Mouse (Mus musculus): ENCODE measurements around the gene Gm26965. TPM values are rescaled to one million over a fixed set of nuclear protein-coding genes. Genes with fewer than 3 reads are reported as not detected.

Gm26965 gene
- total RNA-seq, 2 experiments from 2014 or later: not detected

Other genes with a start within 250 kb of the Gm26965 start
- gene Zfp458, start 247.7 kb downstream of the Gm26965 start, total RNA-seq (2015): 8.0 and 8.1 TPM in 2 replicates
- 5.7 and 6.4 TPM in 2 replicates for gene Zfp458, start 247.7 kb downstream of the Gm26965 start, total RNA-seq (2017)
- gene Zfp457, start 219.7 kb downstream of the Gm26965 start, total RNA-seq (2015): 0.24 and 0.81 TPM in 2 replicates
- gene Zfp457, start 219.7 kb downstream of the Gm26965 start, total RNA-seq (2017): 1.6 TPM in 1 of 2 replicates, not detected in the other
- 5.7 and 8.7 TPM in 2 replicates for gene Zfp595, start 193.6 kb downstream of the Gm26965 start, total RNA-seq (2015)
- gene Zfp595, start 193.6 kb downstream of the Gm26965 start, total RNA-seq (2017): 3.7 and 8.6 TPM in 2 replicates
- 0.72 and 1.5 TPM in 2 replicates for gene Gm28044, start 165.6 kb downstream of the Gm26965 start, total RNA-seq (2015)
- 17.2 and 21.1 TPM in 2 replicates for gene Gm28044, start 165.6 kb downstream of the Gm26965 start, total RNA-seq (2017)
- 10.4 and 12.6 TPM in 2 replicates for gene Zfp953, start 165.5 kb downstream of the Gm26965 start, total RNA-seq (2015)
- gene Zfp953, start 165.5 kb downstream of the Gm26965 start, total RNA-seq (2017): 7.4 and 10.9 TPM in 2 replicates
- 1.7 and 2.1 TPM in 2 replicates for gene Gm28041, start 150.4 kb downstream of the Gm26965 start, total RNA-seq (2015)
- 1.00 and 1.2 TPM in 2 replicates for gene Gm28041, start 150.4 kb downstream of the Gm26965 start, total RNA-seq (2017)
- gene Zfp456, start 150.3 kb downstream of the Gm26965 start, total RNA-seq (2015): 4.8 and 5.2 TPM in 2 replicates
- gene Zfp456, start 150.3 kb downstream of the Gm26965 start, total RNA-seq (2017): 3.5 and 4.8 TPM in 2 replicates
- 10.0 and 10.4 TPM in 2 replicates for gene Zfp429, start 126.3 kb downstream of the Gm26965 start, total RNA-seq (2015)
- 5.2 and 10.9 TPM in 2 replicates for gene Zfp429, start 126.3 kb downstream of the Gm26965 start, total RNA-seq (2017)
- 2.2 and 2.5 TPM in 2 replicates for gene Zfp459, start 104.7 kb downstream of the Gm26965 start, total RNA-seq (2015)
- 0.27 and 0.67 TPM in 2 replicates for gene Zfp459, start 104.7 kb downstream of the Gm26965 start, total RNA-seq (2017)
- 7.3 and 13.1 TPM in 2 replicates for gene Zfp874a, start 74.5 kb downstream of the Gm26965 start, total RNA-seq (2015)
- 10.3 and 13.5 TPM in 2 replicates for gene Zfp874a, start 74.5 kb downstream of the Gm26965 start, total RNA-seq (2017)
- 7.8 and 10.4 TPM in 2 replicates for gene Zfp874b, start 41.9 kb downstream of the Gm26965 start, total RNA-seq (2015)
- gene Zfp874b, start 41.9 kb downstream of the Gm26965 start, total RNA-seq (2017): 5.9 and 8.1 TPM in 2 replicates
- 8.5 and 11.6 TPM in 2 replicates for gene Zfp58, start 25.6 kb downstream of the Gm26965 start, total RNA-seq (2015)
- gene Zfp58, start 25.6 kb downstream of the Gm26965 start, total RNA-seq (2017): 12.3 and 14.5 TPM in 2 replicates
- gene Zfp87, start within 50 bp of the Gm26965 start, total RNA-seq (2015): 25.4 and 25.5 TPM in 2 replicates
- gene Zfp87, start within 50 bp of the Gm26965 start, total RNA-seq (2017): 12.9 and 22.4 TPM in 2 replicates
- gene Zfp748, start 27.7 kb upstream of the Gm26965 start, total RNA-seq (2015): 14.2 and 15.3 TPM in 2 replicates
- gene Zfp748, start 27.7 kb upstream of the Gm26965 start, total RNA-seq (2017): 11.5 and 21.2 TPM in 2 replicates
- gene Zfp729b, start 83.6 kb upstream of the Gm26965 start, total RNA-seq (2015): 14.6 and 16.7 TPM in 2 replicates
- 14.6 and 15.4 TPM in 2 replicates for gene Zfp729b, start 83.6 kb upstream of the Gm26965 start, total RNA-seq (2017)
- 2.3 TPM in 1 of 2 replicates, not detected in the other for gene Gm49345, start 111.6 kb upstream of the Gm26965 start, total RNA-seq (2015)
- not detected in 2 replicates for gene Gm49345, start 111.6 kb upstream of the Gm26965 start, total RNA-seq (2017)
- gene Zfp729a, start 111.6 kb upstream of the Gm26965 start, total RNA-seq (2015): 8.5 and 14.1 TPM in 2 replicates
- 9.3 and 13.5 TPM in 2 replicates for gene Zfp729a, start 111.6 kb upstream of the Gm26965 start, total RNA-seq (2017)
- 12.8 and 14.1 TPM in 2 replicates for gene Zfp738, start 160.9 kb upstream of the Gm26965 start, total RNA-seq (2015)
- 12.1 and 20.7 TPM in 2 replicates for gene Zfp738, start 160.9 kb upstream of the Gm26965 start, total RNA-seq (2017)
- 19.3 TPM in 2 replicates for gene Zfp65, start 203.0 kb upstream of the Gm26965 start, total RNA-seq (2015)
- 12.3 and 20.4 TPM in 2 replicates for gene Zfp65, start 203.0 kb upstream of the Gm26965 start, total RNA-seq (2017)
- 8.0 and 9.5 TPM in 2 replicates for gene Zfp85, start 229.1 kb upstream of the Gm26965 start, total RNA-seq (2015)
- gene Zfp85, start 229.1 kb upstream of the Gm26965 start, total RNA-seq (2017): 6.7 and 8.7 TPM in 2 replicates

Data from megakaryocyte progenitor cell, adult 5-6 weeks (primary cell).